Mouse (Mus musculus): ENCODE measurements around the gene Inpp5b.
"Not testable (repeated sequence)": the region's sequence is repeated elsewhere in the genome, so short reads cannot be mapped to it uniquely, and the experiment has no call there.

The Inpp5b gene

GRCm38 (mm10) chr4:124710776-124711291 is 30.8 kb upstream of the Inpp5b start:
- DNase-seq = peak; percentile 58

DNA sequence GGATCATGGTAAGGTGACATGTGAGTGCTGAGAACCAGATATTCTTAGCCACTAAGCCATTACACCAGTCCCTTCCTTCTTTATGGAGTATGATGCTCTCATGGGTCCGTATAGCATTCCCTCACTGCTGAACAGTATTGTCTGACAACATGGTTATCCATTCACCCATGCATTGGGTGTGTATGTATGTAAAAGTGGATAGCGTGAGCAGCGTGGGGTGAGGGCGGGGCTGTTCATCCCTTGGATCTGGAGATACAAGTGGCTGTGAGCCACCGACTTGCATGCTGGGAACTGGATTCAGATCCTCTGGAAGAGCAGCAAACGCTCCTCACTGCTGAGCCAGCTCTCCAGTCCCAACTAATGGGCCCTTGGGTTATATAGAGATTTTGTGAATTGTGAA is 29.0 kb upstream of the Inpp5b start:
- DNase-seq = no peak

DNA sequence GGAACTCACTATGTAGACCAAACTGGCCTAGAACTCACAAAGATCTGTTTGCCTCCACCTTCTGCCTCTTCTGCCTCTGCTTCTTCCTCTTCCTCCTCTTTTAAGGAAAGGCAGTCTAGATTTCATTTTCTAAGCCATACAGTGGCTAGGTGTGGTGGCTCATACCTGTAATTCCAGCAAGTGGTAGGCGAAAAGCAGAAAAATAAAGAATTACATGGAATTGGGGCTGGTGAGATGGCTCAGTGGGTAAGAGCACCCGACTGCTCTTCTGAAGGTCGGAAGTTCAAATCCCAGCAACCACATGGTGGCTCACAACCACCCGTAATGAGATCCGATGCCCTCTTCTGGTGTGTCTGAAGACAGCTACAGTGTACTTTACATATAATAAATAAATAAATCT is 27.8 kb upstream of the Inpp5b start:
- not testable (repeated sequence) for DNase-seq

GRCm38 (mm10) chr4:124714545-124715481 is 26.8 kb upstream of the Inpp5b start, which contains the start of gene Sf3a3:
Sf3a3 (plus strand) TSS chr4:124714776.
- peak; percentile 96 for DNase-seq

- no peak for DNase-seq
These were observed 22.5 kb upstream of the Inpp5b start for GRCm38 (mm10) chr4:124719101-124719500.

DNA sequence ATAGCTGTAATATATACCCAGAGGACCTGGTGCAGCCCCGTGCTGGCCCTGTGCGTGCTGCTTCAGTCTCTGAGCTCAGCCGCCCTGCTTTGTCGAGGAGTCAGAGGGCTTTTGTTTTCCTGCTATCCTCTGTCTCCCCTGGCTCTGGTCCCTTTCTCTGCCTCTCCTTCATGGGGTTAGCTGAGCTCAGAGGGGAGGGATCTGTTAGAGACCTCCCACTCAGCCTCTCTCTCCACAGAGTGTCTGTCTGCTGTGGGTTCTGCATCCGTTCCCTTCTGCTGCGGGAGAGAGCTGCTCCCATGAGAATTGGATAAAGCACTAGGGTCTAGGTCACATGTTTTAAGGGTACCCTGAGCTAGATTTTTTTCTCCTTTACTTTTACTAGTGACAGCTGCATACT is 15.5 kb upstream of the Inpp5b start:
- DNase-seq = no peak

DNA sequence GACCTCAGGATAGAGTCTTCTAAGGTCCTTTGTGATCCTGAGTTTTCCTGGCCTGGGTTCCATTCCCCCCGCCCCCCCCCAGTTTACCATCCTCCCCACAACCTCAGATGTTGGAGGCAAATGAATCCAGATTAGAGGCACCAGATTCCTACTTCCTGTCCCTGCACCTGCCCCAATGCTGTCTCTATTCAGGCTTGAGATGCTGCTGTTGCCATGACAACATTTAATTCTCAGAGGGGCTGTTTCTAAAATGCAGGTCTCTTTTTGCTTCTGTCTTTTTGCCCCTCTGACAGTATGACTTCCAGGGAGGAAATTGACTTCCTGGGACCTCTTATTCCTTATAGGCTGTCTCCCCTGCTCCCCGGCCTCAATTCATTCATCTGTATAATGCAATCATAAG is 4.7 kb upstream of the Inpp5b start:
- DNase-seq = no peak

- no peak for DNase-seq
These were observed 4.2 kb upstream of the Inpp5b start for GRCm38 (mm10) chr4:124737486-124737885.

DNA sequence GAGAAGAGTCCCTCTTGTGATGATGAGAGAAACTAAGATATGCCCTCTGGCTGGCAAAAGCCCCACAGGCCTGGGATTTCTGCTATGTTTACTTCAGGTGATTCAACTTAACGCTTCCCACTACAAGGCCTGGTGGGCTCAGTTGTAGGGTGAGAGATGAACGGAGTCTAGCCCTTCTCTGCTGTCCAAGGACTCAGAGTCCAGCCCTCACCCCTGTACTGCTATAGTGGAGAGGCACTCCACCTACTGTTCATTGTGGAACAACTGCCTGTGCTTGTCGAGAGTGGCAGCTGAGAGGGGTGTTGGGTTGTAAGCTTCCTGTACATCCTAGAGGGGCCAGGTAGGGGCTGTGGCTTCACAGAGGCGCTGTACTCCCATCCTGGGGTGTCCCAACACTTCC is 3.6 kb upstream of the Inpp5b start:
- DNase-seq = no peak

- DNase-seq = no peak
These were observed 2.9 kb upstream of the Inpp5b start for GRCm38 (mm10) chr4:124738783-124739182.

GRCm38 (mm10) chr4:124742839-124743238 is 1.2 kb downstream of the Inpp5b start:
- no peak for DNase-seq

DNA sequence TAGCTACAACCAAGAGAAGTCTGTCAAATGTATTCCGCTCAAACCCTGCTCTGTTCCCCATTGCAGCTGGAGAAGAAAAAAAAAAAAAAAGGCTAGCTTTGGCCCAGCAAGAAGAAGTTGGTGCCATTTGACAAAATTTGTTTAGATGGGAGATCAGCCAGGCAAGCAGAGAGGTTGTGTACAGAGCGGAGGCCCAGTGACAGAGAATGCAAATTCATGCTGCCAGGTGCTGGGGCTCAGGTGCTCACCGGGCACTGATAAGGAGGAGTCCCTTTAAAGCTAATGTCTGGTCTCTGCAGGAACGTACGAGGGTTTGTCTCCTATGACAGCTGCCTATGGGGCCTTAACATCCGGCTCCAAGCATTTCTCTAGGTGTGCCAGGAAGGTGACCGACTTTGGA is 4.9 kb downstream of the Inpp5b start:
- no peak for DNase-seq

GRCm38 (mm10) chr4:124747851-124748250 is 6.2 kb downstream of the Inpp5b start:
- DNase-seq = no peak

GRCm38 (mm10) chr4:124751300-124752250 is 9.9 kb downstream of the Inpp5b start:
- peak; percentile 96 for DNase-seq

DNA sequence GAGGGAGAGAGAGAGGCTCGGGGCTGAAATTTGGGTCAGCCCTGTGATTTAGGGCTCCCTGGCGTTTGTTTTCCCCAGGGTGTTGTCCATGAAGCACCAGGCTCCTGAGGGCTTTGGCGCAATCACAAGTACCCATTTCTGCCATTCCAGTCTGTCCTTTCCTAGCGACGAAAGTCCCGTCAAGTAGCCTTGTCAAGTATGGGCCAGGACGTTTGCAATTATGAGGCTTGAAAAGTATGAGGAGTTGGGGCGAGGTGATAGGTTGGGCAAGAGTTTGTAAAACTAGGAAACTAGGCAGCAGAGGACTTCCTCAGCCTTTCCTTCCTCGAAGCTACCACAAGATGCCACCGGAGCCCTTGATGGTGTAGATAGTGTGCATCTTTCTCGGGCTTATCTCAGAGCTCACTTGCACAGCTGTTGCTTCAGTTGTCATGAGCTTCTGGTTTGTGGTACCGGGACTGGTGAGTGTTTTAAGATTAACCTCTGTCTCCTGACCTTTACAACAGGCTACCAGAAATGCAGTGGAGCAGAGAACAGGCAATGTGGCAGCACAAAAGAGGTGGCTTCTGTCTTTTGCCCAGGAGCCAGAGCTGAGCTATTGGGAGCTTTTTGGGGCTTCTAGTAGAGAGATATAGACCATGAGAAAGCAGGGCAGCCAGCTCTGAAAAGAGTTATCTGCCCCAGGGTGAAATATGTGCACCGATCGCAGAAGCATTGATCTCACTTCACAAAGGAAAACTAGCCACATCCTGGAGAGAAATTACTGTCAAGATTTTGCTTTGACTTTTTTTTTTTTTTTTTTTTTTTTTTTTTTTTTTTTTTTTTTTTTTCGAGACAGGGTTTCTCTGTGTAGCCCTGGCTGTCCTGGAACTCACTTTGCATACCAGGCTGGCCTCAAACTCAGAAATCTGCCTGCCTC is 10.9 kb downstream of the Inpp5b start:
- DNase-seq = peak; percentile 62

DNA sequence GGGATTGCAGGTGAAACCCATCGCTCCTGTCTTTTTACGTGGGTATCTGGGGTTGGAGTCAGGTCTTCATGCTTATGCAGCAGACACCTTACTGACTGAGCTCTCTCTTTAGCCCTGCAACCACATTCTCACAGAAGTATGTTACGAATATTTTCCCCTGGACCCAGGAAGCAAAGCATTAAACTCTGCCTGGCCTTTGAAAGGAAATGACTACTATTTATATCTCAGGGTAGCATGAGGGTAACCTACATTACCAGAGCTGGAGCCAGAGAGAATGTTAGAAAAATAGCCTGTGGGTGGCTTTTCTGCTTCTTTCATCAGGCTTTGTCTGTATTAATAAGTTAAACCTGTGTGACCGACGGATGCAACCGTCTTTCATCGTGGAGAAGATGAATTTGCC is 13.9 kb downstream of the Inpp5b start:
- DNase-seq = no peak

GRCm38 (mm10) chr4:124759305-124759811 is 17.7 kb downstream of the Inpp5b start:
- DNase-seq = no peak

DNA sequence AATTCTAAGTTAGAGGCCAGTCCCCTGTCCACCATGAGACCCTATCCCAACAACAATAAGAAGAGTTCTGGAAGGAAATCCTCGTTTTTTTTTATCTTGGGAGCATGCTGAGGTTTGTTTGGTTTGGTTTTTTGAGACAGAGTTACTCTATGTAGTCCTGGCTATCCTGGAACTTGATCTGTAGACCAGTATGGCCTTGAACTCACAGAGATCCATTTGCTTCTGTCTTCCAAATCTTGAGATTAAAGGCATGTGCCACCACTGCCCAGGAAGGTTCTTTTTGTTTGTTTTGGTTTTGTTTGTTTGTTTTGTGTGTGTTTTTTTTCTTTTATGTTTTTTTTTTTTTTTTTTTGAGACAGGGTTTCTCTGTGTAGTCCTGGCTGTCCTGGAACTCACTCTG is 19.6 kb downstream of the Inpp5b start:
- no peak for DNase-seq

DNA sequence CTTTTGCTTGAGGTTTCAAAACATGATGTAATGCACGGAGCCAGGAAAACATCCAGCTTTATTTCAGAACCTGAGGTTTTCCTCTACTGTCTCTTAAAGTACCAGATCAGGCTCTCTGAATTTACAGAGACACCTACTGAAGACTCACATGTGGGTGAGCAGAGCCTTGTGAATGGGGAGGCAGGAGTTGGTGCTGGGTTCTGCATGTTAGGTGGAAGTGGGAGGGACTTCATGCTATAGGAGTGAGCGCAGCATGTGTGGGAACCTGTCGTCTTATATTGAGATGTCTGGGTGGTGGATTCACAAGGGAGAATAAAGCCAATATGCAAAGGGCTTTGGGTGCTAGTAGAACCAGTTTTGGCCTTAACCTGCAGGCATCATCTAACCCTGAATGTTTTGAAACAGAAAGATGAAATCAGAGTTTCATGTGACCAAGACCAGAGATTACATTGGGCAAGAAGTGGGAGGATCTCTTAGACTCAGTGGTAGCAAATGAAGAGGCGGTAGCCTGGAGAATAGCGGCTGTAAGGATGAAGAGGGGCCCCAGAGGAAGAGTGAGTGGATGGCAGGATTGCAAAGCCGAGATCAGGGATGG is 21.3 kb downstream of the Inpp5b start:
- DNase-seq = no peak

DNA sequence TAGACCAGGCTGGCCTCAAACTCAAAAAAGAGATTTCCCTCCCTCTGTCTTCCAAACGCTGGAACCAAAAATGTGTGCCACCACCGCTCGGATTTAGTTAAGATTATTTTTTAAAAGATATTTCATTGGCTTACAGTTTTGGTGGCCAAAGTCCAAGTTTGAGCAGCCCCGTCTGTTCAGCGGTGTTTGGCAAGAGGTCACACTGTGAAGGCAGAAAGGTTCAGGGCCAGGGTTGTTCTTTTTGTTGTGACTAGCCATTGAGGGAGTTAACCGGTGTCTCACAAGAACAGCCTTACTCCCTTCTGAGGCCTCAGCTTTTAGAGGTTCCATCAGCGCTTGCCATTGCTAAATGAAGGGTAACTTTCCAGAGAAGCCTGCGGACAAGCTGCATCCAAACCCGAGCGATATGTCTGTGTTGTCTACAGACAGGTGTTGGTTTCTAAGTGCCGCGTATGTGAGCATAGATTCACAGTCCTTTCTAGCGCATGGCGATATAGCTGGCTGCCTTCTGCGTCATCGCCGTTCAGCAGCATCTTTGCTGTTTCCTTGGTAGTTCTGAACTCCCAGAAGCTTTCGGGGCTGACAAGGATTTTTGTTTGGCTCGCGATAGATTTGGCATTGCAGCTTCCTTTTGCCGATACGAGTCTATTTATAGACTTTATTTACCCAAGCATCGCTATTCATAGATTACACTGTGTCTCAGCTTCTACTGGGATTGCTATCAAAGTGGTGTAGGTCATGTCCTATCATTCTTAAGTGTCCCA is 24.3 kb downstream of the Inpp5b start:
- no peak for DNase-seq

DNA sequence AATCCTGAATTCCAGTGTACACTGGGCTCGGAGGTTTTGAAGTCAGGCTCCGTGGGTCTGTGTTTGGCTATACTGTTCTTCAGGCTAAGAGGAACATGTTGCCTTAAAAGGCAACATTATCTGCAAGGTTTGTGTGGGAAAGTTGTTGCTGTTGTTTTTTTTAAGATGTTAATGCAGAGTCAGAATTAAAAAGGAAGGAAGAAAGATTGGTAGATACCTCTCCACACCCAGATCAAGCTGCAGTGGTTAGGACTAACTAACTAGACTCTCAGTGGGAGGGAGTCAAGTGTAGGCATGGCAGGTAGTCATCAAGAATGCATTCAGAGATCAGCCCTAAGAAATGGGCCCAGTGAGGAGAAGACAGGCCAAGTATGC is 24.9 kb downstream of the Inpp5b start:
- no peak for DNase-seq
